Mouse (Mus musculus) liver, embryonic 14.5 days (tissue): ENCODE results near the gene Gtf2a1l. TPM values are rescaled to one million over a fixed set of nuclear protein-coding genes. Genes with fewer than 3 reads are reported as not detected.

Experiments used
- ATAC-seq: fragments of 200-750 bp; cut with Nextera tagmentation; 2 replicates; pipeline ENCODE4 v1.8.0; 2017; ENCODE audit warnings: moderate number of reproducible peaks, mild to moderate bottlenecking, moderate library complexity; ENCODE audit not compliant: insufficient read depth
- DNase-seq, 3 experiments: peaks; one replicate each; pipeline ENCODE4 v3.0.0-alpha.2; 2012 to 2013; ENCODE audit warnings: low read depth in 3 of 3, low spot score in 3 of 3
- H3K27ac ChIP-seq: fragments of 300-500 bp; sonication (generic); 2 replicates; pipeline ENCODE4 v1.5.1; 2014; ENCODE audit warnings: moderate library complexity, mild to moderate bottlenecking, control low read depth, inconsistent platforms
- H3K27me3 ChIP-seq: fragments of 300-500 bp; sonication (generic); 2 replicates; pipeline ENCODE4 v1.6.1; 2014; ENCODE audit warnings: mild to moderate bottlenecking, low read length, moderate library complexity; ENCODE audit not compliant: control insufficient read depth, insufficient read depth
- H3K36me3 ChIP-seq: fragments of 300-500 bp; sonication (generic); replicated peaks from 2 replicates; pipeline ENCODE4 v1.6.1; 2014; ENCODE audit warnings: low read depth; ENCODE audit not compliant: control insufficient read depth, insufficient read depth
- H3K4me1 ChIP-seq, 2 experiments: fragments of 200-500 bp in 1 of 2; fragments of 300-500 bp in 1 of 2; sonication (generic) in 1 of 2; replicated peaks; 2 replicates each; pipeline ENCODE4 v1.6.1; 2012 to 2014; ENCODE audit warnings: antibody characterized with exemption in 1 of 2, inconsistent platforms in 1 of 2, low read length in 1 of 2; ENCODE audit not compliant: control insufficient read depth in 2 of 2, insufficient read depth in 2 of 2
- H3K4me2 ChIP-seq: fragments of 300-500 bp; sonication (generic); 2 replicates; pipeline ENCODE4 v1.6.1; 2014; ENCODE audit warnings: low read depth, mild to moderate bottlenecking, control low read depth, moderate library complexity
- H3K4me3 ChIP-seq, 2 experiments: fragments of 200-500 bp in 1 of 2; fragments of 300-500 bp in 1 of 2; sonication (generic) in 1 of 2; 2 replicates each; pipeline ENCODE4 v1.5.1; 2012 to 2014; ENCODE audit warnings: low read depth in 2 of 2, low read length in 2 of 2, mild to moderate bottlenecking in 2 of 2, control low read depth in 1 of 2, inconsistent platforms in 1 of 2, moderate library complexity in 1 of 2; ENCODE audit not compliant: insufficient read depth in 1 of 2
- H3K9ac ChIP-seq: fragments of 300-500 bp; sonication (generic); replicated peaks from 2 replicates; pipeline ENCODE4 v1.6.1; 2014; ENCODE audit warnings: mild to moderate bottlenecking, control low read depth, moderate library complexity
- H3K9me3 ChIP-seq: fragments of 300-500 bp; sonication (generic); 2 replicates; pipeline ENCODE4 v1.6.1; 2016; ENCODE audit warnings: low read length, mixed read lengths; ENCODE audit not compliant: control insufficient read depth
- CTCF ChIP-seq: IDR thresholded peaks from 2 replicates; pipeline ENCODE4 v1.5.1; 2016; ENCODE audit warnings: antibody characterized with exemption, low read depth, control low read depth
- EP300 ChIP-seq: IDR thresholded peaks from 2 replicates; pipeline ENCODE4 v1.6.1; 2016; ENCODE audit warnings: antibody characterized with exemption, low read depth
- WGBS: fragments of 180-500 bp; shearing (Covaris S2); extraction: QIAGEN DNeasy Blood & Tissue Kit; methylation state at CpG from one replicate; pipeline ENCODE4 v1.1.7; 2014; ENCODE audit not compliant: insufficient replicate concordance; 5-methylcytosine and 5-hydroxymethylcytosine counted together
- polyA plus RNA-seq, 2 experiments: library from polyadenylated mRNA; depleted of rRNA in 1 of 2; stranded (reverse) in 1 of 2; unstranded in 1 of 2; fragments of >200 nt; fragmentation: Nextera tagmentation in 1 of 2; extraction: Ambion mirVana in 1 of 2; gene quantifications; 2 replicates each; pipeline versions ENCODE4 v1.2.1 to v1.2.3; 2012 to 2014

Gtf2a1l gene
- polyA plus RNA-seq, 2 experiments, result not detected

DNA sequence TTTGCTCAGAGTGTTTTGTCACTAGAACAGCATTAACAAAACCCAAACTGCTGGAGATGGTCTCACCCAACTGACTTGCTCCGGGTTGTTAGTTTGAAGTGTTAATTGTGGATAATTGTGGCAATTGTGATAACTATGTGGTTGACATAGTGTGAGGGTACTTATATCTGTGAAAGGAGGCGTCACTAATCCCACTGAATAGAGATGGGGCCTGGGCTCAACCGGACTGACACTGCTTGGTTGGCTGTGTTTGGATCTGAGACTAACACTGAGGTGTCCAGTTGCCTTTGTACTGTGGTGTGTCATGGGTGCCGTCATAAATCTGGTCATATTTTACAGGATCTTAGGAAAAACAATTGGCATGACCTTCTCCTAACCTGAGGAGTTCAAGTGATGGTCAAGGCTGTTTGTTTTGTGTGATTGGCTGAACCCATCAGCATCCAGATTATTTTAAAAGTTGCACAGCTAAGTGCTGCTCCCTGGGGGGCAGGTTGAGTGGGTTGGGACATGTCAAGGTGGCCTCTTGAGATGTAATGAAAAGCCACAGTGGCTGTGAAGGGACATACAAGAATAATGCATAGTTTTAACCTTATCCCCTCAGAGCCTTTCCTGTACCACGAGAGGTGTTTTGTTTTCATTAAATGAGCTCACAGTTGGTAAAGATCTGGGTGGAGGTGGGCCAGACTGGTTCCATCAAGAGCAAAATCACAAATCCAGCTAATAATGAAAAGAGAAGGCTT is 95.1 kb downstream of the Gtf2a1l start:
- WGBS, result 44% methylated on average over 5 of the region's 5 CpGs
- Histone ChIP-seq H3K4me2 (no peak overlapping the region), H3K9me3 (no peaks in the 10 kb centered on the region), H3K4me3 (no peak overlapping the region), H3K27me3 (no peaks in the 10 kb centered on the region), H3K9ac (no peak overlapping the region), H3K36me3 (no peaks in the 10 kb centered on the region), H3K27ac (no peak overlapping the region), H3K4me1 (no peaks in the 10 kb centered on the region)
- TF ChIP-seq CTCF (no peak), EP300 (no peak)
- no peak for ATAC-seq
- no peak for DNase-seq

DNA sequence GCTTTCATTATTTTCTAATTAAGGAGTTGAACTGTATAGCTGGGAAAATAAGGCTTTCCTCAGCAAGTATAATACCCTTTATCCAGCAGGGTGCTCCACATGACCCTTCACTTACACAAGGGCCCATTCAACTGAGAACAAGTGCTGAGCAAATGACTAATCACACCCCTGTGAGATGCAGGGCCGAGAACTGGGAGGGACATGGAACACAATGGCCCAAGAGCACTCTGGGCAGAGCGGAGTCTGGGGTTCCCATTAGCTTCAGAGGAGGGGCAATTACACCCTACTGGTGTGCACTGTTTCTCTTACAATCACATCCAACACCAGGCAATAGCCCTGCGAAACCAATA is 95.7 kb downstream of the Gtf2a1l start:
- H3K27me3 ChIP-seq, result no peaks in the 10 kb centered on the region
- H3K36me3 ChIP-seq, result no peaks in the 10 kb centered on the region
- no peak overlapping the region for H3K9ac ChIP-seq
- no peaks in the 10 kb centered on the region for H3K9me3 ChIP-seq
- DNase-seq (no peak), ATAC-seq (no peak)
- no peak overlapping the region for H3K4me3 ChIP-seq
- WGBS, result 56% methylated on average over 3 of the region's 3 CpGs
- no peak overlapping the region for H3K27ac ChIP-seq
- H3K4me1 ChIP-seq, result no peaks in the 10 kb centered on the region
- TF ChIP-seq CTCF (no peak), EP300 (no peak)
- H3K4me2 ChIP-seq, result no peak overlapping the region

Other genes with a start within 250 kb of the Gtf2a1l start
- gene Foxn2, start 227.9 kb upstream of the Gtf2a1l start, polyA plus RNA-seq (2012; rRNA removed), result 3.0 and 4.8 TPM in 2 replicates
- 8.8 TPM in 2 replicates for gene Foxn2, start 227.9 kb upstream of the Gtf2a1l start, polyA plus RNA-seq (2014; fragmentation: Nextera tagmentation; extraction: Ambion mirVana)
- gene Ppp1r21, start 138.5 kb upstream of the Gtf2a1l start, polyA plus RNA-seq (2012; rRNA removed), result 9.4 and 11.2 TPM in 2 replicates
- gene Ppp1r21, start 138.5 kb upstream of the Gtf2a1l start, polyA plus RNA-seq (2014; fragmentation: Nextera tagmentation; extraction: Ambion mirVana), result 8.8 and 9.1 TPM in 2 replicates
- 1.2 and 1.9 TPM in 2 replicates for gene Ston1, start 71.0 kb upstream of the Gtf2a1l start, polyA plus RNA-seq (2012; rRNA removed)
- 1.2 TPM in 2 replicates for gene Ston1, start 71.0 kb upstream of the Gtf2a1l start, polyA plus RNA-seq (2014; fragmentation: Nextera tagmentation; extraction: Ambion mirVana)
- gene Lhcgr, start 123.3 kb downstream of the Gtf2a1l start, polyA plus RNA-seq (2012; rRNA removed), result 0.01 TPM in 1 of 2 replicates, not detected in the other
- not detected in 2 replicates for gene Lhcgr, start 123.3 kb downstream of the Gtf2a1l start, polyA plus RNA-seq (2014; fragmentation: Nextera tagmentation; extraction: Ambion mirVana)